Mouse (Mus musculus): Measurements from ENCODE around the gene Clstn1. TPM values are rescaled to one million over a fixed set of nuclear protein-coding genes. Genes with fewer than 3 reads are reported as not detected.

The Clstn1 gene
- polyA plus RNA-seq, 1 experiment from 2014 or later, result 147 TPM

GRCm38 (mm10) chr4:149634966-149635365 is 48.7 kb downstream of the Clstn1 start:
- Histone ChIP-seq H3K4me3 (replicated peaks; ENCODE audit: low read length) (no peak overlapping the region), H3K36me3 (replicated peaks; ENCODE audit: control insufficient read depth, insufficient read depth) (peaks cover 96% of the 10 kb centered on the region), H3K27me3 (ENCODE audit: control insufficient read depth, insufficient read depth, low read length) (no peaks in the 10 kb centered on the region), H3K9me3 (ENCODE audit: control insufficient read depth, low read length) (no peaks in the 10 kb centered on the region), H3K4me2 (replicated peaks) (no peak overlapping the region), H3K9ac (no peak overlapping the region), H3K4me1 (replicated peaks; ENCODE audit: control insufficient read depth, insufficient read depth, low read length) (no peaks in the 10 kb centered on the region), H3K27ac (no peak overlapping the region)
- 94% methylated on average over 11 of the region's 11 CpGs for WGBS
- DNase-seq (ENCODE audit: low spot score) (no peak), ATAC-seq (ENCODE audit: low FRiP score) (no peak)

GRCm38 (mm10) chr4:149635915-149636415 is 49.7 kb downstream of the Clstn1 start:
- no peak overlapping the region for H3K4me3 ChIP-seq (replicated peaks; ENCODE audit: low read length)
- no peaks in the 10 kb centered on the region for H3K4me1 ChIP-seq (replicated peaks; ENCODE audit: control insufficient read depth, insufficient read depth, low read length)
- H3K9ac ChIP-seq, result no peak overlapping the region
- DNase-seq (ENCODE audit: low spot score) (no peak), ATAC-seq (ENCODE audit: low FRiP score) (no peak)
- H3K27me3 ChIP-seq (ENCODE audit: control insufficient read depth, insufficient read depth, low read length), result no peaks in the 10 kb centered on the region
- H3K36me3 ChIP-seq (replicated peaks; ENCODE audit: control insufficient read depth, insufficient read depth), result peaks cover 95% of the 10 kb centered on the region
- no peaks in the 10 kb centered on the region for H3K9me3 ChIP-seq (ENCODE audit: control insufficient read depth, low read length)
- 94% methylated on average over 8 of the region's 8 CpGs for whole genome bisulfite sequencing
- H3K4me2 ChIP-seq (replicated peaks), result no peak overlapping the region
- no peak overlapping the region for H3K27ac ChIP-seq

- WGBS, result 93% methylated on average over 7 of the region's 7 CpGs
- H3K9ac ChIP-seq, result no peak overlapping the region
- no peak for ATAC-seq (ENCODE audit: low FRiP score)
- H3K9me3 ChIP-seq (ENCODE audit: control insufficient read depth, low read length), result no peaks in the 10 kb centered on the region
- H3K4me1 ChIP-seq (replicated peaks; ENCODE audit: control insufficient read depth, insufficient read depth, low read length), result no peaks in the 10 kb centered on the region
- no peak overlapping the region for H3K27ac ChIP-seq
- peaks cover 94% of the 10 kb centered on the region for H3K36me3 ChIP-seq (replicated peaks; ENCODE audit: control insufficient read depth, insufficient read depth)
- H3K27me3 ChIP-seq (ENCODE audit: control insufficient read depth, insufficient read depth, low read length), result no peaks in the 10 kb centered on the region
- no peak overlapping the region for H3K4me2 ChIP-seq (replicated peaks)
- no peak overlapping the region for H3K4me3 ChIP-seq (replicated peaks; ENCODE audit: low read length)
- DNase-seq (ENCODE audit: low spot score), result no peak
Observed at GRCm38 (mm10) chr4:149637942-149638341, 51.7 kb downstream of the Clstn1 start.

- no peaks in the 10 kb centered on the region for H3K4me1 ChIP-seq (replicated peaks; ENCODE audit: control insufficient read depth, insufficient read depth, low read length)
- no peak overlapping the region for H3K27ac ChIP-seq
- no peaks in the 10 kb centered on the region for H3K27me3 ChIP-seq (ENCODE audit: control insufficient read depth, insufficient read depth, low read length)
- peaks cover 92% of the 10 kb centered on the region for H3K36me3 ChIP-seq (replicated peaks; ENCODE audit: control insufficient read depth, insufficient read depth)
- no peak overlapping the region for H3K4me3 ChIP-seq (replicated peaks; ENCODE audit: low read length)
- no peak overlapping the region for H3K4me2 ChIP-seq (replicated peaks)
- ATAC-seq (ENCODE audit: low FRiP score) (no peak), DNase-seq (ENCODE audit: low spot score) (no peak)
- no peak overlapping the region for H3K9ac ChIP-seq
- WGBS, result 70% methylated on average over 9 of the region's 9 CpGs
- no peaks in the 10 kb centered on the region for H3K9me3 ChIP-seq (ENCODE audit: control insufficient read depth, low read length)
Observed at GRCm38 (mm10) chr4:149640831-149641230, 54.6 kb downstream of the Clstn1 start.

GRCm38 (mm10) chr4:149641400-149641799 is 55.1 kb downstream of the Clstn1 start:
- WGBS, result 58% methylated on average over 8 of the region's 8 CpGs
- no peaks in the 10 kb centered on the region for H3K9me3 ChIP-seq (ENCODE audit: control insufficient read depth, low read length)
- peaks cover 92% of the 10 kb centered on the region for H3K36me3 ChIP-seq (replicated peaks; ENCODE audit: control insufficient read depth, insufficient read depth)
- no peak overlapping the region for H3K4me3 ChIP-seq (replicated peaks; ENCODE audit: low read length)
- DNase-seq (ENCODE audit: low spot score) (no peak), ATAC-seq (ENCODE audit: low FRiP score) (no peak)
- no peak overlapping the region for H3K9ac ChIP-seq
- no peaks in the 10 kb centered on the region for H3K4me1 ChIP-seq (replicated peaks; ENCODE audit: control insufficient read depth, insufficient read depth, low read length)
- no peak overlapping the region for H3K27ac ChIP-seq
- no peaks in the 10 kb centered on the region for H3K27me3 ChIP-seq (ENCODE audit: control insufficient read depth, insufficient read depth, low read length)
- H3K4me2 ChIP-seq (replicated peaks), result no peak overlapping the region

- H3K4me3 ChIP-seq (replicated peaks; ENCODE audit: low read length), result no peak overlapping the region
- no peaks in the 10 kb centered on the region for H3K9me3 ChIP-seq (ENCODE audit: control insufficient read depth, low read length)
- H3K27ac ChIP-seq, result no peak overlapping the region
- H3K36me3 ChIP-seq (replicated peaks; ENCODE audit: control insufficient read depth, insufficient read depth), result peaks cover 92% of the 10 kb centered on the region
- H3K27me3 ChIP-seq (ENCODE audit: control insufficient read depth, insufficient read depth, low read length), result no peaks in the 10 kb centered on the region
- ATAC-seq (ENCODE audit: low FRiP score), result no peak
- no peak overlapping the region for H3K9ac ChIP-seq
- DNase-seq (ENCODE audit: low spot score), result no peak
- WGBS, result 78% methylated on average over 5 of the region's 5 CpGs
- no peaks in the 10 kb centered on the region for H3K4me1 ChIP-seq (replicated peaks; ENCODE audit: control insufficient read depth, insufficient read depth, low read length)
- no peak overlapping the region for H3K4me2 ChIP-seq (replicated peaks)
Observed at GRCm38 (mm10) chr4:149641956-149642355, 55.7 kb downstream of the Clstn1 start.

GRCm38 (mm10) chr4:149645761-149646160 is 59.5 kb downstream of the Clstn1 start:
- H3K4me1 ChIP-seq (replicated peaks; ENCODE audit: control insufficient read depth, insufficient read depth, low read length), result no peaks in the 10 kb centered on the region
- no peaks in the 10 kb centered on the region for H3K27me3 ChIP-seq (ENCODE audit: control insufficient read depth, insufficient read depth, low read length)
- H3K27ac ChIP-seq, result no peak overlapping the region
- no peak overlapping the region for H3K9ac ChIP-seq
- H3K36me3 ChIP-seq (replicated peaks; ENCODE audit: control insufficient read depth, insufficient read depth), result peaks cover 97% of the 10 kb centered on the region
- no peaks in the 10 kb centered on the region for H3K9me3 ChIP-seq (ENCODE audit: control insufficient read depth, low read length)
- no peak for ATAC-seq (ENCODE audit: low FRiP score)
- DNase-seq (ENCODE audit: low spot score), result no peak
- no peak overlapping the region for H3K4me2 ChIP-seq (replicated peaks)
- WGBS, result 97% methylated on average over 9 of the region's 9 CpGs
- H3K4me3 ChIP-seq (replicated peaks; ENCODE audit: low read length), result no peak overlapping the region

GRCm38 (mm10) chr4:149648031-149648805 is 62.0 kb downstream of the Clstn1 start:
- peaks cover 98% of the 10 kb centered on the region for H3K36me3 ChIP-seq (replicated peaks; ENCODE audit: control insufficient read depth, insufficient read depth)
- no peak for DNase-seq (ENCODE audit: low spot score)
- no peaks in the 10 kb centered on the region for H3K27me3 ChIP-seq (ENCODE audit: control insufficient read depth, insufficient read depth, low read length)
- no peaks in the 10 kb centered on the region for H3K4me1 ChIP-seq (replicated peaks; ENCODE audit: control insufficient read depth, insufficient read depth, low read length)
- no peak for ATAC-seq (ENCODE audit: low FRiP score)
- no peak overlapping the region for H3K27ac ChIP-seq
- 90% methylated on average over 20 of the region's 20 CpGs for WGBS
- no peaks in the 10 kb centered on the region for H3K9me3 ChIP-seq (ENCODE audit: control insufficient read depth, low read length)
- no peak overlapping the region for H3K4me2 ChIP-seq (replicated peaks)
- H3K4me3 ChIP-seq (replicated peaks; ENCODE audit: low read length), result no peak overlapping the region
- no peak overlapping the region for H3K9ac ChIP-seq

- Histone ChIP-seq H3K36me3 (replicated peaks; ENCODE audit: control insufficient read depth, insufficient read depth) (peaks cover 99% of the 10 kb centered on the region), H3K4me2 (replicated peaks) (no peak overlapping the region), H3K9ac (no peak overlapping the region), H3K27ac (no peak overlapping the region), H3K4me1 (replicated peaks; ENCODE audit: control insufficient read depth, insufficient read depth, low read length) (no peaks in the 10 kb centered on the region), H3K9me3 (ENCODE audit: control insufficient read depth, low read length) (no peaks in the 10 kb centered on the region), H3K4me3 (replicated peaks; ENCODE audit: low read length) (no peak overlapping the region), H3K27me3 (ENCODE audit: control insufficient read depth, insufficient read depth, low read length) (no peaks in the 10 kb centered on the region)
- ATAC-seq (ENCODE audit: low FRiP score) (peak; percentile 41; the same call in 1 of the 2 replicates), DNase-seq (ENCODE audit: low spot score) (peak; percentile 68)
- 72% methylated on average over 24 of the region's 24 CpGs for WGBS
Observed at GRCm38 (mm10) chr4:149650493-149651193, 64.4 kb downstream of the Clstn1 start.
